Mouse (Mus musculus) erythroblast, adult 5-6 weeks (primary cell): ENCODE results near the gene 2700081O15Rik. TPM values are rescaled to one million over a fixed set of nuclear protein-coding genes. Genes with fewer than 3 reads are reported as not detected.

Experiments
- ATAC-seq: replicated peaks from 2 replicates; pipeline ENCODE4 v1.8.0; 2016; ENCODE audit warnings: moderate number of reproducible peaks, mild to moderate bottlenecking, moderate TSS enrichment, inconsistent platforms; ENCODE audit not compliant: poor library complexity, low FRiP score, severe bottlenecking
- total RNA-seq, 2 experiments: library from RNA; stranded (forward) in 1 of 2; stranded (reverse) in 1 of 2; fragments of 150-400 nt in 1 of 2; fragments of 200-764, 138-1000 nt in 1 of 2; gene quantifications; 2 replicates each; pipeline versions ENCODE4 v1.2.3 to v1.2.4; 2015 to 2017; ENCODE audit warnings: low replicate concordance in 2 of 2

The 2700081O15Rik gene
- total RNA-seq, 2 experiments from 2014 or later: 0.34 TPM; not detected in 1

DNA sequence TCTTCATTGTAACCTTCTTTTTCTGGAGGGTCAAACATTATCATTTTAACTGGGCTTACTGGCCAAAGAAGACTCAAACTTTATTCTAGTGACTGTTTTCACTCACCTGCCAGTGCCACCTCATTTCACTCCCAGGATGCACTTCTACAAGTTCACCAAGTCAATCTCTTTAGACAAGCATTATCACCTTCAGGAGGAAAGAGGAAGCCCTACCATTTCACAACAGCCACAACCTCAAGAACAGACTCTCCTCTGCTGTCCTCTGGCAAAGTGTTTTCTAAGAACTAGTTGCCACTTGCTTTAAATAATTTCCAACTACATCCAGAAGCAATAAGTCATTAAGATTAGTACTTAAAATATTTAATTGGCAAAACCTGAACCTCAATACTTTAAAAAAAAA is 50.5 kb downstream of the 2700081O15Rik start:
- ATAC-seq: no peak

DNA sequence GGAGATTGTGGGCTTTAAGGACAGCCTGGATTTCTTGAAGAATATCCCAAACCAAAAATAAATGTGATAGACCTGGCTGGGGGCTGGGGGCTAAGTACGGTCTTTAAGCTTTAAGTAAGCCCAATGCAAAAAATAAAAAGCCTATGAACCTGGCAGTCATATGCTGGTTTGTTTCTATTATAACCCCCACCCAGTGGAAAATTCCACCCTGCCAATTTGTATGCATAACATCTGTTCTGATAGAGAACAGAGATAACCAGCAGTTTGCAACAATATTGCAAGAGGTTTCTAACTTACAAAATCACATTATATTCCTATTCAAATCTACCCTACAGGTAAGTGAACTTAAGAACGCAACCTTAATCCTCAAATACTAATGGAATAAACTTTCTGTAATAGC is 53.2 kb downstream of the 2700081O15Rik start:
- no peak for ATAC-seq

Other genes starting within 250 kb of the 2700081O15Rik start
- 17.3 TPM in 2 replicates for gene Otub1, start 211.3 kb upstream of the 2700081O15Rik start, total RNA-seq (2015; ENCODE audit: low replicate concordance)
- gene Otub1, start 211.3 kb upstream of the 2700081O15Rik start, total RNA-seq (2017; ENCODE audit: low replicate concordance): 15.5 and 23.1 TPM in 2 replicates
- gene Cox8a, start 200.0 kb upstream of the 2700081O15Rik start, total RNA-seq (2015; ENCODE audit: low replicate concordance): 177 and 188 TPM in 2 replicates
- gene Cox8a, start 200.0 kb upstream of the 2700081O15Rik start, total RNA-seq (2017; ENCODE audit: low replicate concordance): 51.3 and 166 TPM in 2 replicates
- 12.5 and 20.1 TPM in 2 replicates for gene Naa40, start 176.4 kb upstream of the 2700081O15Rik start, total RNA-seq (2015; ENCODE audit: low replicate concordance)
- gene Naa40, start 176.4 kb upstream of the 2700081O15Rik start, total RNA-seq (2017; ENCODE audit: low replicate concordance): 14.5 and 15.1 TPM in 2 replicates
- not detected in 2 replicates for gene Rcor2, start 150.3 kb upstream of the 2700081O15Rik start, total RNA-seq (2015; ENCODE audit: low replicate concordance)
- gene Rcor2, start 150.3 kb upstream of the 2700081O15Rik start, total RNA-seq (2017; ENCODE audit: low replicate concordance): 0.17 TPM in 1 of 2 replicates, not detected in the other
- gene Mark2, start 75.8 kb upstream of the 2700081O15Rik start, total RNA-seq (2015; ENCODE audit: low replicate concordance): 39.9 and 57.1 TPM in 2 replicates
- gene Mark2, start 75.8 kb upstream of the 2700081O15Rik start, total RNA-seq (2017; ENCODE audit: low replicate concordance): 19.4 and 48.1 TPM in 2 replicates
- 3.3 and 7.5 TPM in 2 replicates for gene Spindoc, start 34.6 kb upstream of the 2700081O15Rik start, total RNA-seq (2015; ENCODE audit: low replicate concordance)
- gene Spindoc, start 34.6 kb upstream of the 2700081O15Rik start, total RNA-seq (2017; ENCODE audit: low replicate concordance): 0.09 TPM in 1 of 2 replicates, not detected in the other
- gene Rtn3, start 65.7 kb downstream of the 2700081O15Rik start, total RNA-seq (2015; ENCODE audit: low replicate concordance): 85.3 and 86.7 TPM in 2 replicates
- gene Rtn3, start 65.7 kb downstream of the 2700081O15Rik start, total RNA-seq (2017; ENCODE audit: low replicate concordance): 29.4 and 35.0 TPM in 2 replicates
- 16.9 and 17.3 TPM in 2 replicates for gene Atl3, start 76.4 kb downstream of the 2700081O15Rik start, total RNA-seq (2015; ENCODE audit: low replicate concordance)
- gene Atl3, start 76.4 kb downstream of the 2700081O15Rik start, total RNA-seq (2017; ENCODE audit: low replicate concordance): 21.1 and 25.5 TPM in 2 replicates
- gene Pla2g16, start 139.8 kb downstream of the 2700081O15Rik start, total RNA-seq (2015; ENCODE audit: low replicate concordance): 78.4 and 83.0 TPM in 2 replicates
- 120 and 165 TPM in 2 replicates for gene Pla2g16, start 139.8 kb downstream of the 2700081O15Rik start, total RNA-seq (2017; ENCODE audit: low replicate concordance)
- not detected in 2 replicates for gene Lgals12, start 189.6 kb downstream of the 2700081O15Rik start, total RNA-seq (2015; ENCODE audit: low replicate concordance)
- not detected in 2 replicates for gene Lgals12, start 189.6 kb downstream of the 2700081O15Rik start, total RNA-seq (2017; ENCODE audit: low replicate concordance)
- not detected in 2 replicates for gene Hrasls5, start 194.9 kb downstream of the 2700081O15Rik start, total RNA-seq (2015; ENCODE audit: low replicate concordance)
- gene Hrasls5, start 194.9 kb downstream of the 2700081O15Rik start, total RNA-seq (2017; ENCODE audit: low replicate concordance): 2.0 TPM in 1 of 2 replicates, not detected in the other